Mouse (Mus musculus): ENCODE measurements around the gene Crip2. TPM values are rescaled to one million over a fixed set of nuclear protein-coding genes. Genes with fewer than 3 reads are reported as not detected.

The Crip2 gene
- polyA plus RNA-seq, 1 experiment from 2014 or later, result 53.8 TPM

GRCm38 (mm10) chr12:113135401-113135800, 4.6 kb upstream of the Crip2 start:
- no peak for DNase-seq (ENCODE audit: low spot score)
- Histone ChIP-seq H3K9me3 (ENCODE audit: control insufficient read depth, low read length) (no peaks in the 10 kb centered on the region), H3K4me2 (ENCODE audit: low read depth, severe bottlenecking) (no peak overlapping the region), H3K4me1 (ENCODE audit: control insufficient read depth, insufficient read depth, low read length) (peaks cover 8% of the 10 kb centered on the region; the same call in 1 of the 2 replicates), H3K27me3 (ENCODE audit: control insufficient read depth, insufficient read depth, low read length) (no peaks in the 10 kb centered on the region; the same call in 1 of the 2 replicates), H3K4me3 (ENCODE audit: low read depth, low read length) (no peak overlapping the region), H3K27ac (replicated peaks; ENCODE audit: low read depth, low read length) (no peak overlapping the region), H3K9ac (ENCODE audit: low read length) (no peak overlapping the region), H3K36me3 (ENCODE audit: control insufficient read depth, insufficient read depth, low read length) (peaks cover 45% of the 10 kb centered on the region)
- no peak for ATAC-seq (ENCODE audit: insufficient number of reproducible peaks, low FRiP score, low TSS enrichment, low read depth)
- WGBS, result 93% methylated on average over 7 of the region's 7 CpGs

GRCm38 (mm10) chr12:113136492-113137020, 3.5 kb upstream of the Crip2 start:
- WGBS, result 90% methylated on average over 17 of the region's 17 CpGs
- DNase-seq (ENCODE audit: low spot score), result no peak
- Histone ChIP-seq H3K9ac (ENCODE audit: low read length) (no peak overlapping the region), H3K27ac (replicated peaks; ENCODE audit: low read depth, low read length) (no peak overlapping the region), H3K4me1 (ENCODE audit: control insufficient read depth, insufficient read depth, low read length) (peaks cover 8% of the 10 kb centered on the region; the same call in 1 of the 2 replicates), H3K36me3 (ENCODE audit: control insufficient read depth, insufficient read depth, low read length) (peaks cover 37% of the 10 kb centered on the region), H3K9me3 (ENCODE audit: control insufficient read depth, low read length) (no peaks in the 10 kb centered on the region), H3K4me2 (ENCODE audit: low read depth, severe bottlenecking) (no peak overlapping the region), H3K4me3 (ENCODE audit: low read depth, low read length) (no peak overlapping the region), H3K27me3 (ENCODE audit: control insufficient read depth, insufficient read depth, low read length) (peaks cover 12% of the 10 kb centered on the region)
- ATAC-seq (ENCODE audit: insufficient number of reproducible peaks, low FRiP score, low TSS enrichment, low read depth), result no peak

- ATAC-seq (ENCODE audit: insufficient number of reproducible peaks, low FRiP score, low TSS enrichment, low read depth) (no peak), DNase-seq (ENCODE audit: low spot score) (no peak)
- Histone ChIP-seq H3K9me3 (ENCODE audit: control insufficient read depth, low read length) (no peaks in the 10 kb centered on the region), H3K4me2 (ENCODE audit: low read depth, severe bottlenecking) (no peak overlapping the region), H3K27me3 (ENCODE audit: control insufficient read depth, insufficient read depth, low read length) (peaks cover 21% of the 10 kb centered on the region), H3K4me1 (ENCODE audit: control insufficient read depth, insufficient read depth, low read length) (peaks cover 12% of the 10 kb centered on the region), H3K36me3 (ENCODE audit: control insufficient read depth, insufficient read depth, low read length) (peaks cover 32% of the 10 kb centered on the region), H3K9ac (ENCODE audit: low read length) (no peak overlapping the region), H3K27ac (replicated peaks; ENCODE audit: low read depth, low read length) (no peak overlapping the region), H3K4me3 (ENCODE audit: low read depth, low read length) (no peak overlapping the region)
- 89% methylated on average over 18 of the region's 18 CpGs for WGBS
Measured at GRCm38 (mm10) chr12:113137260-113138213, 2.5 kb upstream of the Crip2 start.

- H3K4me3 ChIP-seq (ENCODE audit: low read depth, low read length), result no peak overlapping the region
- no peak for ATAC-seq (ENCODE audit: insufficient number of reproducible peaks, low FRiP score, low TSS enrichment, low read depth)
- H3K27ac ChIP-seq (replicated peaks; ENCODE audit: low read depth, low read length), result no peak overlapping the region
- H3K27me3 ChIP-seq (ENCODE audit: control insufficient read depth, insufficient read depth, low read length), result peaks cover 21% of the 10 kb centered on the region
- no peak overlapping the region for H3K9ac ChIP-seq (ENCODE audit: low read length)
- H3K4me1 ChIP-seq (ENCODE audit: control insufficient read depth, insufficient read depth, low read length), result peaks cover 16% of the 10 kb centered on the region
- WGBS, result 81% methylated on average over 6 of the region's 6 CpGs
- H3K9me3 ChIP-seq (ENCODE audit: control insufficient read depth, low read length), result no peaks in the 10 kb centered on the region
- no peak overlapping the region for H3K4me2 ChIP-seq (ENCODE audit: low read depth, severe bottlenecking)
- DNase-seq (ENCODE audit: low spot score), result no peak
- H3K36me3 ChIP-seq (ENCODE audit: control insufficient read depth, insufficient read depth, low read length), result peaks cover 28% of the 10 kb centered on the region
Measured at GRCm38 (mm10) chr12:113138291-113138690, 1.7 kb upstream of the Crip2 start.

- Histone ChIP-seq H3K4me1 (ENCODE audit: control insufficient read depth, insufficient read depth, low read length) (peaks cover 16% of the 10 kb centered on the region), H3K4me3 (ENCODE audit: low read depth, low read length) (no peak overlapping the region), H3K27me3 (ENCODE audit: control insufficient read depth, insufficient read depth, low read length) (peaks cover 21% of the 10 kb centered on the region), H3K36me3 (ENCODE audit: control insufficient read depth, insufficient read depth, low read length) (peaks cover 23% of the 10 kb centered on the region), H3K27ac (replicated peaks; ENCODE audit: low read depth, low read length) (no peak overlapping the region), H3K4me2 (ENCODE audit: low read depth, severe bottlenecking) (peak overlapping the region; percentile 80), H3K9me3 (ENCODE audit: control insufficient read depth, low read length) (no peaks in the 10 kb centered on the region), H3K9ac (ENCODE audit: low read length) (no peak overlapping the region)
- ATAC-seq (ENCODE audit: insufficient number of reproducible peaks, low FRiP score, low TSS enrichment, low read depth) (no peak), DNase-seq (ENCODE audit: low spot score) (no peak)
- whole genome bisulfite sequencing, result 50% methylated on average over 11 of the region's 11 CpGs
Measured at GRCm38 (mm10) chr12:113138901-113139864, 853 bp upstream of the Crip2 start.

- Histone ChIP-seq H3K36me3 (ENCODE audit: control insufficient read depth, insufficient read depth, low read length) (peaks cover 17% of the 10 kb centered on the region), H3K4me3 (ENCODE audit: low read depth, low read length) (peak overlapping the region; percentile 40)
- no peak for ATAC-seq (ENCODE audit: insufficient number of reproducible peaks, low FRiP score, low TSS enrichment, low read depth)
Measured at GRCm38 (mm10) chr12:113140616-113141411, 778 bp downstream of the Crip2 start.

GRCm38 (mm10) chr12:113141531-113141973, 1.5 kb downstream of the Crip2 start:
- Histone ChIP-seq H3K9me3 (ENCODE audit: control insufficient read depth, low read length) (no peaks in the 10 kb centered on the region), H3K36me3 (ENCODE audit: control insufficient read depth, insufficient read depth, low read length) (peaks cover 13% of the 10 kb centered on the region), H3K4me1 (ENCODE audit: control insufficient read depth, insufficient read depth, low read length) (peaks cover 16% of the 10 kb centered on the region), H3K4me3 (ENCODE audit: low read depth, low read length) (no peak overlapping the region), H3K27ac (replicated peaks; ENCODE audit: low read depth, low read length) (no peak overlapping the region), H3K27me3 (ENCODE audit: control insufficient read depth, insufficient read depth, low read length) (peaks cover 28% of the 10 kb centered on the region), H3K9ac (ENCODE audit: low read length) (no peak overlapping the region), H3K4me2 (ENCODE audit: low read depth, severe bottlenecking) (no peak overlapping the region)
- no peak for ATAC-seq (ENCODE audit: insufficient number of reproducible peaks, low FRiP score, low TSS enrichment, low read depth)
- no peak for DNase-seq (ENCODE audit: low spot score)
- 71% methylated on average over 8 of the region's 8 CpGs for WGBS

More at GRCm38 (mm10) chr12:113140616-113141411, 778 bp downstream of the Crip2 start:
- peaks cover 23% of the 10 kb centered on the region for H3K27me3 ChIP-seq (ENCODE audit: control insufficient read depth, insufficient read depth, low read length)
- 3% methylated on average over 49 of the region's 49 CpGs for WGBS
- no peak overlapping the region for H3K9ac ChIP-seq (ENCODE audit: low read length)
- no peak overlapping the region for H3K27ac ChIP-seq (replicated peaks; ENCODE audit: low read depth, low read length)
- H3K4me2 ChIP-seq (ENCODE audit: low read depth, severe bottlenecking), result peak overlapping the region; percentile 80
- no peaks in the 10 kb centered on the region for H3K9me3 ChIP-seq (ENCODE audit: control insufficient read depth, low read length)
- DNase-seq (ENCODE audit: low spot score), result no peak
- H3K4me1 ChIP-seq (ENCODE audit: control insufficient read depth, insufficient read depth, low read length), result peaks cover 16% of the 10 kb centered on the region

Data from limb, embryonic 11.5 days (tissue).